Mouse (Mus musculus) bone marrow macrophage, adult 2 months (primary cell): ENCODE data around the gene Med27. TPM values are rescaled to one million over a fixed set of nuclear protein-coding genes. Genes with fewer than 3 reads are reported as not detected.
A peak's percentile ranks its signal among the peaks of the same experiment; 100 is the strongest.

ENCODE experiments used
- H3K27ac ChIP-seq: 2 replicates; pipeline ENCODE4 v1.5.1; 2012; ENCODE audit warnings: low read depth, low read length; ENCODE audit not compliant: insufficient read depth
- H3K4me1 ChIP-seq: 2 replicates; pipeline ENCODE4 v1.6.1; 2012; ENCODE audit warnings: low read length; ENCODE audit not compliant: control insufficient read depth, insufficient read depth
- H3K4me3 ChIP-seq: 2 replicates; pipeline ENCODE4 v1.5.1; 2012; ENCODE audit warnings: mild to moderate bottlenecking, low read length, moderate library complexity; ENCODE audit not compliant: insufficient read depth
- CTCF ChIP-seq: IDR thresholded peaks from 2 replicates; pipeline ENCODE4 v1.5.1; 2012; ENCODE audit warnings: low read depth, mild to moderate bottlenecking, low read length, moderate library complexity
- POLR2A ChIP-seq: IDR thresholded peaks from 2 replicates; pipeline ENCODE4 v1.6.1; 2012; ENCODE audit warnings: mild to moderate bottlenecking, low read depth, low read length, borderline replicate concordance
- polyA plus RNA-seq: library from polyadenylated mRNA; stranded (reverse); fragments of >200 nt; gene quantifications from 2 replicates; pipeline ENCODE4 v1.2.4, GENCODE M21; 2012; ENCODE audit not compliant: missing spikeins, insufficient read depth, insufficient read length

Med27 gene
- polyA plus RNA-seq, 1 experiment = 14.2 TPM

DNA sequence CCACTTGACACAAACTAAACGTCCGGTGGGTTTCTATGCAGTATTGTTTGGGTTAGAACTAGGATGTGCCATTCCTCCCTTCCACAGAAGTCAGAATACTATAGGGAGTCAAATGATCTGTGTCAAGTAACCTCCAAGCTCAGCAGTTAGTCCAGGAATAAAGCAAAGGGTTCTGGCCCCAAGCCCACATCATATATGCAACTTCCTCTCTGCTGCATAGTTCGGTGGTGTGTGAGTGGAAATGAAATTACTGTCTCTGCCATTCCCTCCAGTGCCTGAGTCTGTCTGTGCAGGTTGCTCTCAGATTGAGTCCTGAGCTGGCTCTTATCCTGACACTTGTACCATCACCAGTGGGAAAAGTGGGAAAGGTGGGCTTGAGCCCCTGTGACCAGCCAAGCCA is 65.8 kb downstream of the Med27 start:
- Histone ChIP-seq H3K4me1 (peaks cover 29% of the 10 kb centered on the region), H3K27ac (peak overlapping the region; percentile 20; the same call in 1 of the 2 replicates), H3K4me3 (no peak overlapping the region)
- TF ChIP-seq POLR2A (no peak), CTCF (no peak)

GRCm38 (mm10) chr2:29413259-29413993 is 66.8 kb downstream of the Med27 start:
- no peak overlapping the region for H3K4me3 ChIP-seq
- peaks cover 33% of the 10 kb centered on the region for H3K4me1 ChIP-seq
- H3K27ac ChIP-seq = no peak overlapping the region
- no peak for TF ChIP-seq POLR2A
- TF ChIP-seq CTCF = no peak

DNA sequence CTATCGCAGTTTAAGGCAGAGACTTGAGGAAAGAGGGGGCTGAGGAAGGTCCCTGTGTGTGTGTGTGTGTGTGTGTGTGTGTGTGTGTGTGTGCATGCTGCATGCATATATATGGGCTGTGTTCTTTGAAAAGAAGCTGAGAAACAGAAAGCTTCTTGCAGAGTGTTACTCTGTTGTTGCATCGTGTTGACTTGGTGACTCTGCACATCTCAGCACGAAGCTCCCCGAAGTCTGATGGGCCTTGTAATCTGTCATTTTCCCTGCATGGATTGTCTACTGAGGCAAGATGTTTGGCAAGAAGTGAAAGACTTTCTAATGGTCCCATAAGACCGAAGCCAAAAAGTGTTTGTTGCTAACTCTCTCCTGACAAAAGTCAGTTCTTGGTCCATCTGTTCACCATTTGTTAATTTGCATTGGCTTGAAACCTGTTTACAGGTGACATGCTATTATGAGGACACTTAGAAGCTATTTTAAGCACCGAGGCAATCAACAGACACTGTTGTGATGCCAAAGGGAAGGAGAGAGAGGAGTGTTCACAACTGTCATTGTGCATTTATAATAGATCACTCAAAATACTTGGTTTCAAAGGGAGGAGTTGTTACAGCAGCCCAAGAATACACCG is 68.3 kb downstream of the Med27 start:
- Histone ChIP-seq H3K4me1 (peaks cover 40% of the 10 kb centered on the region), H3K4me3 (no peak overlapping the region), H3K27ac (no peak overlapping the region)
- TF ChIP-seq CTCF = no peak
- TF ChIP-seq POLR2A = no peak

- Histone ChIP-seq H3K4me1 (peaks cover 20% of the 10 kb centered on the region), H3K27ac (no peak overlapping the region), H3K4me3 (no peak overlapping the region)
- TF ChIP-seq POLR2A (no peak), CTCF (no peak)
Observed at GRCm38 (mm10) chr2:29418498-29418897, 71.9 kb downstream of the Med27 start.

- Histone ChIP-seq H3K27ac (no peak overlapping the region), H3K4me3 (no peak overlapping the region), H3K4me1 (peaks cover 20% of the 10 kb centered on the region)
- TF ChIP-seq CTCF (no peak), POLR2A (no peak)
Observed at GRCm38 (mm10) chr2:29419434-29419833, 72.8 kb downstream of the Med27 start.

DNA sequence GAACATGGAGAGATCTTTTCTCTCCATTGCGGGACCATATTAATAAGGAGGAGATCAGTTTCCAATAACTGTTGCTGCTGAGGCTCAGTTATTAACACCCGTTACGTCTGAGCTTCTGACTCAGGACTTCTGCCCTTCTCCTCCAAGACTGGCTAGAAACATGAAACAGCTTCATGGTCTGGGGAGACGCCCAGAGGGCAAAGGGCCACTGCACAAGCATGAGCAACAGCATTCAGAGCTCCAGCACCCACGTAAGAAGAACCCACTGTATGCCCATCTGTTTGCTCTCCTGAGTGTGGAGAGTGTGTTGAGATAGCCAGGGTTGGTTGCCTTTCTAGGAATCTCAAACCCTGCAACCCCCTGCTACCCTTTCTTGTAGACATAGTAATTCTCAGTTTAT is 73.3 kb downstream of the Med27 start:
- H3K4me1 ChIP-seq = peaks cover 24% of the 10 kb centered on the region
- no peak for TF ChIP-seq CTCF
- no peak for TF ChIP-seq POLR2A
- H3K4me3 ChIP-seq = no peak overlapping the region
- H3K27ac ChIP-seq = no peak overlapping the region

DNA sequence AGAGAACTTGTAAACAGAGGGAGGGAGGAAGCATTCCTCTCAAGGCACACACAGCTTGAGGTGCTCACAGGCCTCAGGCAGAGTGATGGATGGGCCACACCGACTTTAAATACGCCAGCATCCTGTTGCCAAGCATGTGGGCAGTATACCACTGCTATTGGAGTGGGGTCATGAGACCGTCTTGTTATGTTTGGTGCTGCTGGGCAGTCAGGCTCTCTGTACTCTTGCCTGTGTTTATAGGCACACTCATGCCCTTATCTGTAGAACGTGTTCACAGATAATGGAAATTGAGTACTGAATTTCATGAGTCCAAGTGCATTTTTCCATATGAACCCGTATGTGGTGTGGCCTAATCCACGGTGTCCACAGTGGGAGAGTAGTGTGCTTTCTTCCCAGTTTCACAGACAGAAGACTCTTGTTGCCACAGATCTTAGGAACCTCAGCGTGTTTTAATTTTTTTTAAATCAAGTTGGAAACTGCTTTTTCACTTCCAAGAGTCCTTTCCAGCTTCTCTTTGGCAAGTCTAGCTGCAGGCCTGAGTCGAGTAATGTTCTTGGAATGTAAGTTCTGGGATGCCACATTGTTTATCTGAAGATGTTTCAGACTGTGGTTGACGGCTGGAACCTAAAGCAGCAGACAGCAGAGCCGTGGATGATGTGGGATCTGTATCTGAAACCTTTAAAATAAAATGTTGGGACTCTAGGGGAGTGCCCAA is 75.7 kb downstream of the Med27 start:
- no peak overlapping the region for H3K4me3 ChIP-seq
- H3K4me1 ChIP-seq = peaks cover 30% of the 10 kb centered on the region
- TF ChIP-seq CTCF (no peak), POLR2A (no peak)
- no peak overlapping the region for H3K27ac ChIP-seq

DNA sequence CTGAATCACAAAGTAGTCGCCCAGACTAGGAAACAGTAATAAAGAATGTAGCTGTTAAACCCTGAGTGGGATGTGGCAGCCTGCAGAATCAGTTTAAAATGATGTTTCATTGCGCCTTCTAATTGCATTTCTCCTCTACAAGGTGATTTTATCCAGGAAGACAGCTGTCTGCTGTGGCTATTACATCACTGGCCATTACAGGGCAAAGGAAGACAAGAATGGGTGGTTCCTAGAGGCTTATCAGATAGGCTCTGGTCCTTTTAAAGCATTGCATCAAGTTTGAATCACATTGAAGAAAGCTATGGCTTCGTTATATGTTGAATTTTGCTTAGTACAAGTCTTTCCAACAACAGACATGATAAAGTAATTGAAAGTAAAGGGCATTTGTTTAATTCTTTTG is 76.4 kb downstream of the Med27 start:
- TF ChIP-seq CTCF (no peak), POLR2A (no peak)
- Histone ChIP-seq H3K4me3 (no peak overlapping the region), H3K4me1 (peaks cover 29% of the 10 kb centered on the region), H3K27ac (no peak overlapping the region)

DNA sequence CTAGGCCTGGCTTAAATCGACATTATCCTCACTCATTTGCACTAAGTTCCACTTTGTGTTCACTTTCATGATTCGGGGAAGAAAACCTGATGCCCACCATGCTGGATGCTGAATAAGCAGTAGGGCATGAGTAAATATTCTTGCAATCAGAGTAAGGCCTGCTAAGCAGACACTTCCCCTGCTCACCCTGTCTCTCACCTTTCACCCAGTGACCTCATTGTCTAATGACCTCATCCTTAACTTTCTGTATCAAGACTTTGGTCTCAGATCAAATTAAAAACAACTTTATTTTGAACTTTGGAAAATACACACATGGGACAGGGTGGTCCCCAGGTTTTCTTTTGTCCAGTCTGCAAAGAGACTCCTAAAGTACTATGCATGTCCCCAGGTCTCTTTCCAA is 78.8 kb downstream of the Med27 start:
- H3K27ac ChIP-seq = no peak overlapping the region
- H3K4me3 ChIP-seq = no peak overlapping the region
- TF ChIP-seq POLR2A = no peak
- TF ChIP-seq CTCF = no peak
- H3K4me1 ChIP-seq = peaks cover 18% of the 10 kb centered on the region

- H3K4me3 ChIP-seq = no peak overlapping the region
- H3K27ac ChIP-seq = no peak overlapping the region
- no peak for TF ChIP-seq POLR2A
- no peak for TF ChIP-seq CTCF
- peaks cover 18% of the 10 kb centered on the region for H3K4me1 ChIP-seq
Observed at GRCm38 (mm10) chr2:29426684-29427083, 80.1 kb downstream of the Med27 start.
